Mouse (Mus musculus) liver, postnatal 0 days (tissue): ENCODE measurements around the gene Foxn3.

Experiments used
- CTCF ChIP-seq: sonication (generic); IDR thresholded peaks from 2 replicates; pipeline ENCODE4 v1.5.1; 2016; ENCODE audit warnings: antibody characterized with exemption, low read depth
- EP300 ChIP-seq: IDR thresholded peaks from 2 replicates; pipeline ENCODE4 v1.6.1; 2016; ENCODE audit warnings: antibody characterized with exemption, low read depth, mild to moderate bottlenecking

DNA sequence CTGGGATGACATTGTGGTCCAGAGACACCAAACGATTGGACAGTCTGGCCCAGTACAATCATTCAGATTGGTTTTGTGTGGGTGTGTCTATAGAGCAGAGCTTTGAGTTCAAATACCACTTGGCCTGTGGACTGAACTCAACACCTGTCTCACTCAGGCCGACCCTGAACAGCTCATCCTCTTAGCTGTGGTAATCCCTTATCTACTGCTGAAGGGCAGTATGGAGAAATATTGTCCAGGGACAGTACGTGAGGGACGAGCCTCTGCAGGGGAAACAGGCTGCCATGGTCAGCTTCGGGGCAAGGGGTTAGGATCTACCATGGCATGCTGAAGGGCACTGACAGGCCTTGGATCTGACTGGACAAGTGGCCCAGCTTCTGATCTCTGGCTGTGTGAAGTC is 306.9 kb downstream of the Foxn3 start:
- no peak for TF ChIP-seq CTCF
- TF ChIP-seq EP300, result no peak
